Mouse (Mus musculus) forebrain, embryonic 16.5 days (tissue): ENCODE measurements around the gene Gm20388. TPM values are rescaled to one million over a fixed set of nuclear protein-coding genes. Genes with fewer than 3 reads are reported as not detected.

ENCODE experiments used
- ATAC-seq: fragments of 200-750 bp; cut with Nextera tagmentation; 2 replicates; pipeline ENCODE4 v1.8.0; 2017; ENCODE audit warnings: mild to moderate bottlenecking, moderate library complexity
- H3K27ac ChIP-seq: fragments of 300-500 bp; sonication (generic); 2 replicates; pipeline ENCODE4 v1.5.1; 2014; ENCODE audit warnings: low read length, control low read depth
- H3K27me3 ChIP-seq: fragments of 300-500 bp; sonication (generic); replicated peaks from 2 replicates; pipeline ENCODE4 v1.6.1; 2014; ENCODE audit warnings: low read length; ENCODE audit not compliant: control insufficient read depth, insufficient read depth
- H3K36me3 ChIP-seq: fragments of 300-500 bp; sonication (generic); 2 replicates; pipeline ENCODE4 v1.6.1; 2014; ENCODE audit not compliant: control insufficient read depth, insufficient read depth
- H3K4me1 ChIP-seq: fragments of 300-500 bp; sonication (generic); replicated peaks from 2 replicates; pipeline ENCODE4 v1.6.1; 2014; ENCODE audit warnings: low read length; ENCODE audit not compliant: control insufficient read depth, insufficient read depth
- H3K4me2 ChIP-seq: fragments of 300-500 bp; sonication (generic); 2 replicates; pipeline ENCODE4 v1.6.1; 2014; ENCODE audit warnings: mild to moderate bottlenecking, low read length, control low read depth
- H3K4me3 ChIP-seq: fragments of 300-500 bp; sonication (generic); replicated peaks from 2 replicates; pipeline ENCODE4 v1.5.1; 2014; ENCODE audit warnings: mild to moderate bottlenecking, low read length, control low read depth
- H3K9ac ChIP-seq: fragments of 300-500 bp; sonication (generic); replicated peaks from 2 replicates; pipeline ENCODE4 v1.6.1; 2014; ENCODE audit warnings: low read depth, low read length, control low read depth
- H3K9me3 ChIP-seq: fragments of 300-500 bp; sonication (generic); 2 replicates; pipeline ENCODE4 v1.6.1; 2016; ENCODE audit warnings: low read length; ENCODE audit not compliant: control insufficient read depth
- WGBS: fragments of 180-500 bp; shearing (Covaris S2); extraction: QIAGEN DNeasy Blood & Tissue Kit; methylation state at CpG from one replicate; pipeline ENCODE4 v1.1.7; 2014; 5-methylcytosine and 5-hydroxymethylcytosine counted together
- polyA plus RNA-seq: library from polyadenylated mRNA; unstranded; fragments of >200 nt; fragmentation: Nextera tagmentation; extraction: Ambion mirVana; gene quantifications from 2 replicates; pipeline ENCODE4 v1.2.1, GENCODE M21; 2015

Gm20388 gene
- polyA plus RNA-seq, 1 experiment from 2014 or later: 4.7 TPM

DNA sequence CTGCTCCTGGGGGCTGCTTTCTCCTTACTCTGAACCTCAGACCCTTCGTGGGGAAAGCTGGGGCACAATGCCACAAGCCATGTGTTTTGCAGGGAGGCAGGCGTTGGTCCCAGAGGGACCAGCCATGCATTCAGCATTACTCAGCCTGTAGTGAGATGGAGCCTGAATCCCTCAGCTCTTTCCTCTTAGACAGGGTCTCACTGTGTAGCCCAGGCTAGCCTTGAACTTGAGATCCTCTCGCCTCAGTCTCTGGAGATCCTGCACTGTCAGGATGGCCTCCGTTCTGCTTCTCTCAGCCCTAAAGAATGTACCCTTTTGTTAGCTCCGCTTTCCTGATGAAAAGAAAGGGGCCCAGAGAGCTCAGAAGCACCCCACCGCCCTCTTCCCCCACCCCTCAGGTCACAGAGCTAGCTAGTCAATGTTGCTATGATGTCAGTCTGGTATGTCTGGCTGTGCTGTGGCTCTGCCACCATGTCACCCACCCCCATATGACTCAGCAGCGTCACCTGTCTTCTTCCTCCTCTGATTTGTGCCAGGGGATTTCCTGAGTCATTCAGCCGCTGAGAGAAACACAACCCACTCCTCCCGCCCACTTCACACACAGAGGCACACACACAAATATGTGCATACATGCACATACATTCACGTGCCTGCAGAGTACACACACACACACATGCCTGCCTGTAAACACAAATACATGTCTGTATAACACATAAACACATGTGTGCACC is 314.9 kb downstream of the Gm20388 start:
- H3K27me3 ChIP-seq: no peaks in the 10 kb centered on the region
- no peak overlapping the region for H3K9ac ChIP-seq
- H3K4me2 ChIP-seq: no peak overlapping the region
- no peak overlapping the region for H3K4me3 ChIP-seq
- H3K27ac ChIP-seq: no peak overlapping the region
- no peak for ATAC-seq
- H3K4me1 ChIP-seq: peaks cover 28% of the 10 kb centered on the region
- whole genome bisulfite sequencing: 24% methylated on average over 10 of the region's 10 CpGs
- H3K9me3 ChIP-seq: no peaks in the 10 kb centered on the region
- no peaks in the 10 kb centered on the region for H3K36me3 ChIP-seq

DNA sequence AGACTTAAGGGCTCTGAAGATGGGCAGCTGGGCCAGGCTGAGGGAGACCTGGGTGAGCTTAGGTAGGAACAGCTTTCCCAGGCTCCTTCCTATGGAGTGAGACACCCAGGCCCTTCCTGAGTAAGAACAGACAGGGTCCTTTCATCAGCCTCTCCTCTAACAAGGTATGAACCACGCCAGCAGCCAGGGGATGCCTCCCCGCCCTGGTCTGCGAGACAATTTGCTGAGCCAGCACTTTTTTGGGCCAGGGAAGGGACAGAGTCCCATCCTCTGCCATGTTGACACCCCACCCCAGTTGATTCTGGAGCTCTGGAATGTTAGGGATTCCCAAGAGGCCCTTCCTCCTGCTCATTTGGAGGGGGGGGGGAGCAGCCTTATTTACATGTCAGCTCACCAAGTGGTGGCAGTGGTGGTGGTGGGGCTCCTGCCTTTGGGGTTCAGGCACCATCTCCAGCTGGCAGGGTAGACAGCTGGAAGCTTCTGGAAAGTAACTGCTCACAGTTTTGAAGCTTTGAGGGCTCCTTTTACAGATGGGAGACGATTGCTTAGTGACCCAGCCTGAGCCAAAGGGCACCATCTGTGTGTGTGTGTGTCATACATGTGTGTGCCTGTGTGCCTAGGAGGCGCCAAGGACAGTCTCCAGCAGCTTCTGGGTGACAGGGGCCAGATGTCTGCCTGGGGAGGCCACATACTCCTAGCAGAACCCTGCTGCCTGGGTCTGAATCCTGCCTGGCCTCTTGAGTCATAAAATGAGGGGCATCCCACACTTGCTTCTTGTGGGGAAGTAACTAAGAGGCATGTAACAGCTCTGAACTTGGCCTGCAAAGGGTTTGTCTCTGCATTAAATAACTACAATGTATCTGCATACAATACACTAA is 316.3 kb downstream of the Gm20388 start:
- Histone ChIP-seq H3K27ac (no peak overlapping the region), H3K4me1 (peaks cover 40% of the 10 kb centered on the region)
- WGBS: 62% methylated on average over 5 of the region's 5 CpGs

DNA sequence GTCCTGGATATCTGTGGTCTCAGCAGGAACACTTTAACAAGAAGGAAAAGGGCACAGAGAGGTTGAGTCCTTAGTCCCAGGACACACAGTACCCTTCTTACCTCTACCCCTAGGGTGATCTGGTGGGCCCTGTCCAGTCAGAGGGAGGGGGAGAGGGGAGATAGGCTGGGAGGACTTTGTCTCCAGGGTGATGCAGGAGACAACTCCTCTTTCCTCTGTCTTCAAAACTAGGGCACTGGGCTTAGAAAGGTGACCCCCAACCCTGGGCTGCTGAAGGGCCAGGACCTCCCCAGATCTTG is 316.9 kb downstream of the Gm20388 start:
- peak overlapping the region; percentile 57 for H3K4me3 ChIP-seq
- no peak overlapping the region for H3K9ac ChIP-seq
- ATAC-seq: no peak
- H3K9me3 ChIP-seq: no peaks in the 10 kb centered on the region
- H3K4me1 ChIP-seq: peaks cover 46% of the 10 kb centered on the region
- H3K27me3 ChIP-seq: no peaks in the 10 kb centered on the region
- H3K4me2 ChIP-seq: peak overlapping the region; percentile 72
- H3K36me3 ChIP-seq: no peaks in the 10 kb centered on the region
- no peak overlapping the region for H3K27ac ChIP-seq

More for the DNA sequence above, 316.3 kb downstream of the Gm20388 start:
- Histone ChIP-seq H3K9ac (no peak overlapping the region), H3K9me3 (no peaks in the 10 kb centered on the region), H3K4me2 (no peak overlapping the region), H3K27me3 (no peaks in the 10 kb centered on the region), H3K4me3 (no peak overlapping the region), H3K36me3 (no peaks in the 10 kb centered on the region)
- ATAC-seq: no peak

DNA sequence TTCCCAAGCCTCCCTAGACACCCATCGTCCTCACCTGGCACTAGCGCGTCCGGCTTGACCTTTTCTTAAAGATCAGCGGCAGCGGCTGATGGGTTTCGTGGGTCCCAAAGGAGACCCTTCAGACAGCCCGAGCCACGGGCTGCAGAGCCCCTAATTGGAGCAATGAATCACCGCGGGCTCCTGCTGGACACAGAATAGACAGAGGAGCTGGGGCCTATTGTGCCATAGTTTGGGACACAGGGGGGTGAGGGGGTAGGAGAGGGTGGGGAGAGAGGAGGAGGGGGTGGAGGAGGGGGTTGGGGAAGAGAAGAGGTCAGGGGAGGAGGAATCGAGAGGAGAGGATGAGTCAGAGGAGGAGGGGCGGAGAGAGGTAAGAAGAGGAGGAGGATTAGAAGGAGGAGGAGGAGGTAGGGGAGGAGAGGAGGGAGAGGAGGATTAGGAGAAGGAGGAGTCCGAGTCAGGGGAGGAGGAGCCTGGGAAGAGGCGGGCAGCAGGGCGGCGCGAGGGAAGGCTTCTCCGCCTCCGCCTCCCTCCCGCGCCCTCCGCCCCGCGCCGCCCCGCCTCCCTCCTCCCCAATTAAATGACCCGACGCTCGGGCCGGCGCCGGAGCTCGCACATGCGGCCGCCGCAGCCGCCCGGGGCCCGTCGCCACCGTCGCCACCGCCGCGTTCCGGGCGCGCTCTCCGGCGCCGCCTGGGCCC is 317.4 kb downstream of the Gm20388 start, which contains the start of gene Gse1:
Gene Gse1, plus strand, starts transcription at position 566 of the 701 bp plus-strand sequence.
- H3K9ac ChIP-seq: peak within 1 kb of the TSS; percentile 59
- H3K4me3 ChIP-seq: peak within 1 kb of the TSS; percentile 57
- ATAC-seq: peak; percentile 72
- WGBS: 2% methylated on average over 21 of the region's 52 CpGs
- no peaks in the 10 kb centered on the region for H3K27me3 ChIP-seq
- no peak within 1 kb of the TSS for H3K27ac ChIP-seq
- H3K4me1 ChIP-seq: peaks cover 51% of the 10 kb centered on the region
- H3K9me3 ChIP-seq: no peaks in the 10 kb centered on the region
- no peaks in the 10 kb centered on the region for H3K36me3 ChIP-seq
- peak within 1 kb of the TSS; percentile 72 for H3K4me2 ChIP-seq

DNA sequence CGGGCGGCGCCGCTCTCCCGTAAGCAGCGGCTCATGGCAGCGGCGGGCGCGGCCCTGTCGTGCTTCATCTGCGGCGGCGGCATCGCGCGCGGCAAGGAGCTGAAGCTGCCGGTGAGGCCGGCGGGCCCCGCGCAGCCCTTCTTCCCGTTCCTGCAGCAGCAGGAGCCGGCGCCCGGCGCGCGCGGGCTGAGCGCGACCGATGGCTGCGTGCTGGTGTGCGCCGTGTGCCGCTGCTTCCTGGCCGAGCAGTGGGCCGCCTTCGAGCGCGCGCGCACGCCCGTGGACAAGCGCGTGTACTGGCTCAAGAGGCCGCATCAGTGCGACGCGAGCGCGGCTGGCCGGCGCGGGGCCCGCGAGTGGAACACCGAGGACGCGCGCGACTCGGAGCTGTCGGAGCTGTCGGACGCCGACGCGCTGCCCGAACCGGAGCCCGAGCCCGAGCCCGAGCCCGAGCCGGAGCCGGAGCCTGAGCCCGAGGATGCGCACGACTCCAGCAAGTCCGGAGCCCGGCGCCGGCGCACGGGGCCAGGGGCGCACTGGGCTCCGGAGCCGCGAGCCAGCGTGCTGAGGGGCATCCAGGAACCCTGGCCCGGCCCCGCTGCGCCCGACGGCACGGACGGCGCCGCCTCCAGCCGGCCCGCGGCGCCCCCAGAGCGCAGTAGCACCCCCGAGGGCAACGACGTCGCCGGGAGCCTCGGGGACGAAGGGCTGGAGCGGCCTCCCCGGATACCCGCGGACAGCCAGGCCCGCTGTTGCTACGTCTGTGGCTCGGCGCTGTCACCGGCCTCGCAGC is 318.3 kb downstream of the Gm20388 start:
- no peak overlapping the region for H3K27ac ChIP-seq
- WGBS: under 1% methylated on average over 106 of the region's 125 CpGs
- H3K4me1 ChIP-seq: peaks cover 59% of the 10 kb centered on the region

DNA sequence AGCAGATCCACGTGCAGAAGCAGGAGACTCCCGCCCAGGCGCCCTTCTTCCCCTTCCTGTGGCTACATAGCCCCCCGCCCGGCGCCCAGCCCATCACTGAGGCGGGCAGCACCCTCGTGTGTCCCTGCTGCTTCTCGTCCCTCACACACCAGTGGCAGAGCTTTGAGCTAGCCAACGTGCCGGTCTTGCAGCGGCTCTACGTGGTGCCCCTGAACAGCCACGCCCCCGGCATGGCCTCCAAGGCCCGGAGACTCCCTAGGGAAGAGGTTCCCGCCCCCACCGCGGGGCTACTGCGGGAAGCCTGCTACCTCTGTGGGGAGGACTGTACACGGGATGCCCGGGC is 318.9 kb downstream of the Gm20388 start:
- no peaks in the 10 kb centered on the region for H3K9me3 ChIP-seq
- 0 out of 2 replicates have a peak, but pooled peaks have one; percentile 11 for ATAC-seq
- H3K27me3 ChIP-seq: no peaks in the 10 kb centered on the region
- WGBS: 1% methylated on average over 12 of the region's 22 CpGs
- peak overlapping the region; percentile 57 for H3K4me3 ChIP-seq
- H3K4me2 ChIP-seq: peak overlapping the region; percentile 72
- H3K36me3 ChIP-seq: no peaks in the 10 kb centered on the region
- H3K4me1 ChIP-seq: peaks cover 63% of the 10 kb centered on the region
- peak overlapping the region; percentile 59 for H3K9ac ChIP-seq
- H3K27ac ChIP-seq: no peak overlapping the region

More for the DNA sequence above, 318.3 kb downstream of the Gm20388 start:
- H3K9me3 ChIP-seq: no peaks in the 10 kb centered on the region
- peak; percentile 22 for ATAC-seq
- no peaks in the 10 kb centered on the region for H3K36me3 ChIP-seq
- peak overlapping the region; percentile 59 for H3K9ac ChIP-seq
- peak overlapping the region; percentile 72 for H3K4me2 ChIP-seq
- H3K4me3 ChIP-seq: peak overlapping the region; percentile 57
- no peaks in the 10 kb centered on the region for H3K27me3 ChIP-seq

DNA sequence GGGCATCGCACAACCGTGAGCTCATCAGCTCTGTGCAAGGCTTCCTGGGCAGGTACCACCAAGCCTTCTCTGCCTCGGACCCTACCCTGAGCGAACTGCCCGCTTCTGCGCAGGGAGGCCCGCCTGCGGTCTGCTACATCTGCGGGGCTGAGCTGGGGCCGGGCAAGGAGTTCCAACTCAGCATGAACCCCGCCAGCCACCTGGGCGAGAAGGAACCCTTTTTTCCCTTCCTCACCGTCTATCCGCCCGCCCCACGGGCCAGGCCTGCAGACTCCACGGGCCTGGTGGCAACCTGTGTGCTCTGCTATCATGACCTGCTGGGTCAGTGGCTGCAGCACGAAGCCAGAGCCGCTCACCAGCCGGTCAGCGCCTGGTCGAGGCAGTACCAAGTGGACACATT is 319.4 kb downstream of the Gm20388 start:
- ATAC-seq: no peak
- peaks cover 68% of the 10 kb centered on the region for H3K4me1 ChIP-seq
- no peaks in the 10 kb centered on the region for H3K27me3 ChIP-seq
- peak overlapping the region; percentile 72 for H3K4me2 ChIP-seq
- WGBS: 11% methylated on average over 22 of the region's 22 CpGs
- no peaks in the 10 kb centered on the region for H3K36me3 ChIP-seq
- H3K4me3 ChIP-seq: peak overlapping the region; percentile 57
- H3K9ac ChIP-seq: no peak overlapping the region; the same call in 1 of the 2 replicates
- H3K9me3 ChIP-seq: no peaks in the 10 kb centered on the region
- no peak overlapping the region for H3K27ac ChIP-seq

DNA sequence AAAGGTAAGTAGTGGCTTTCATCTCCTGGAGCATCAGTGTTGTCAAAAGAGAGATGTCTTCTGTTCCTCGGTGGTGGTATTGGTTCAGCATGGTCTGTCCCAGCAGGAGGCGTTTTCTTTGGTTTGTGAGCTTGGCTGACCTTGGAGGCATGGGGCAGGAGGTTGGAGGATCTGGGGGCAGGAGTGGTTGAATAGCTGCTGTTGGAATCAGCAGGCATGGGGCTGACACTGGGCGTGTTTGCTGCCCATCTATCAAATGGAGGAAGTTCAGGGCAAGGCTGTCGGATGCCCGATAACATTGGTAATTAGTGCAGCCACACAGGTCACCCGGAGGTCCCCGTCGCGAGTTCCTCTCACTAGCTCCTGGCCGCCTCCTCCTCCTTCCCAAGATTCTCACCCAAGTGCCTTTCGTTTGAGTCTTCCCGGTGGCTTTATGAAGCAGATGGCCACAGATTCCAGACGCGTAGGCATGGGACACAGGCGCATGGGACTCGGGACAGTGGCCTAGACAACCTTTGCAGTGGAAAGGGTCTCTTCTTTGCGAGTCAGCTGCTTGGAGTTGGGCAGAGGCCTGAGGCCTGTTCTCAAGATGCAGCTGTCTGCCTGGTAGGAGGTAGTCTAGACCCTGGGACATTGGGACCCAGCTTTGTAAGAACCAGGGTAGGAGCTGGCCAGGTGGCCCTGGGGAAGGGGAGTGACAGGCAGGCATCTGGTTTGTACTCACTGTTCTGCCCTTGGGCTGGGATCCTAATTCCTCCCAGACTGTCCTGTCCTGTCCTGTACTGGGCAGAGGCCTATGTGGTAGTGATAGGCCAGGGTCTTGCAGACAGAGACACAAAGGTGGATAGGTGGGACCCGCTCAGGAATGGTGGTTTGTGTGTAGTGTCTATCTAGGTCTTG is 320.3 kb downstream of the Gm20388 start:
- Histone ChIP-seq H3K4me2 (peak overlapping the region; percentile 72), H3K4me1 (peaks cover 70% of the 10 kb centered on the region), H3K4me3 (peak overlapping the region; percentile 57), H3K27me3 (no peaks in the 10 kb centered on the region), H3K9me3 (no peaks in the 10 kb centered on the region), H3K36me3 (no peaks in the 10 kb centered on the region), H3K27ac (no peak overlapping the region), H3K9ac (no peak overlapping the region; the same call in 1 of the 2 replicates)
- ATAC-seq: no peak
- WGBS: 54% methylated on average over 18 of the region's 18 CpGs
